Mouse (Mus musculus) CD4-positive, CD25-positive, alpha-beta regulatory T cell (primary cell): ENCODE data around the gene Crot. TPM values are rescaled to one million over a fixed set of nuclear protein-coding genes. Genes with fewer than 3 reads are reported as not detected.

Source experiments
- polyA plus RNA-seq: library from polyadenylated mRNA; unstranded; fragments of 100-300 nt; shearing (Covaris generic); gene quantifications from one replicate; pipeline ENCODE4 v1.2.1, GENCODE M21; 2017

The Crot gene
- 60.4 TPM for polyA plus RNA-seq

GRCm38 (mm10) chr5:8996686-8997512, at the start of gene Crot:
Gene Crot (minus strand): TSS chr5:8997324.

Other genes with a start within 250 kb of the Crot start
- 13.0 TPM for gene Abcb1b, start 199.2 kb downstream of the Crot start, polyA plus RNA-seq
- 0.30 TPM for gene Abcb4, start 103.6 kb downstream of the Crot start, polyA plus RNA-seq
- 151 TPM for gene Tmem243, start 103.3 kb upstream of the Crot start, polyA plus RNA-seq
- gene Dmtf1, start 164.5 kb upstream of the Crot start, polyA plus RNA-seq = 92.8 TPM